Comparison of ENCODE assay signal across 8 mouse cellular contexts in genomic region chr11:68431699-68432360, GRCm38 (mm10). TPM values are rescaled to one million over a fixed set of nuclear protein-coding genes. Genes with fewer than 3 reads are reported as not detected.
A peak's percentile ranks its signal among the peaks of the same experiment; 100 is the strongest.
DNase-seq lines count a peak whose midpoint lies in the region; ATAC-seq lines count a peak whose summit lies in the region.

Gene Pik3r5, plus strand, starts transcription at chr11:68432121.

- peaks cover 31% of the 10 kb centered on the region for H3K27me3 ChIP-seq in erythroblast, embryonic 14.5 days (ENCODE audit: control insufficient read depth)
- peaks cover 19% of the 10 kb centered on the region; the same call in 1 of the 2 replicates for H3K27me3 ChIP-seq in heart, embryonic 14.5 days (ENCODE audit: control insufficient read depth, insufficient read depth, low read length)
- H3K27me3 ChIP-seq in liver, embryonic 15.5 days = peaks cover 25% of the 10 kb centered on the region
- H3K27me3 ChIP-seq in neural tube, embryonic 11.5 days (ENCODE audit: control insufficient read depth, insufficient read depth, low read length) = 0 out of 2 replicates have a peak, but pooled peaks cover 4% of the 10 kb centered on the region
- no peaks in the 10 kb centered on the region for H3K27me3 ChIP-seq in stomach, embryonic 16.5 days (ENCODE audit: control insufficient read depth, insufficient read depth, low read length)

- peak within 1 kb of the TSS; percentile 8 for H3K4me3 ChIP-seq in erythroblast, embryonic 14.5 days (replicated peaks)
- H3K4me3 ChIP-seq in heart, embryonic 14.5 days (ENCODE audit: control insufficient read depth in 1 of 2, insufficient read depth in 1 of 2, low read depth in 1 of 2, low read length in 2 of 2) = peak within 1 kb of the TSS; percentile 42 to 46
- peak within 1 kb of the TSS; percentile 51 for H3K4me3 ChIP-seq in liver, embryonic 15.5 days (replicated peaks)
- peak within 1 kb of the TSS; percentile 32 for H3K4me3 ChIP-seq in neural tube, embryonic 11.5 days (ENCODE audit: low read depth, low read length)
- peak within 1 kb of the TSS; percentile 56 for H3K4me3 ChIP-seq in stomach, embryonic 16.5 days (replicated peaks; ENCODE audit: low read length)

- 7% methylated on average over 34 of the region's 35 CpGs for WGBS in heart, embryonic 14.5 days
- 2% methylated on average over 35 of the region's 35 CpGs for WGBS in liver, embryonic 15.5 days (ENCODE audit: insufficient replicate concordance)
- 10% methylated on average over 35 of the region's 35 CpGs for whole genome bisulfite sequencing in neural tube, embryonic 11.5 days
- 4% methylated on average over 35 of the region's 35 CpGs for WGBS in stomach, embryonic 16.5 days

- ATAC-seq in heart, embryonic 14.5 days (ENCODE audit: insufficient number of reproducible peaks, insufficient read depth, low FRiP score, low read depth) = peak; percentile 75
- ATAC-seq in liver, embryonic 15.5 days (ENCODE audit: insufficient read depth) = peak; percentile 52
- ATAC-seq in neural tube, embryonic 11.5 days (ENCODE audit: insufficient read depth, low FRiP score, low TSS enrichment) = peak; percentile 83
- peak; percentile 92 for ATAC-seq in stomach, embryonic 16.5 days (ENCODE audit: insufficient read depth, low FRiP score)

- no peaks in the 10 kb centered on the region; the same call in 1 of the 2 replicates for H3K4me1 ChIP-seq in erythroblast, embryonic 14.5 days (ENCODE audit: control insufficient read depth)
- peaks cover 0 to 2% of the 10 kb centered on the region in 2 experiments; a peak in 1 of 4 replicates for H3K4me1 ChIP-seq in heart, embryonic 14.5 days (ENCODE audit: control insufficient read depth in 2 of 2, insufficient read depth in 2 of 2, low read length in 2 of 2)
- 0 out of 2 replicates have a peak, but pooled peaks cover 4% of the 10 kb centered on the region for H3K4me1 ChIP-seq in liver, embryonic 15.5 days (replicated peaks)
- H3K4me1 ChIP-seq in neural tube, embryonic 11.5 days (ENCODE audit: control insufficient read depth, insufficient read depth, low read length) = peaks cover 5% of the 10 kb centered on the region; the same call in 1 of the 2 replicates
- H3K4me1 ChIP-seq in stomach, embryonic 16.5 days (ENCODE audit: control insufficient read depth, insufficient read depth, low read length) = peaks cover 6% of the 10 kb centered on the region; the same call in 1 of the 2 replicates

- peak; percentile 69 for DNase-seq in 416B (ENCODE audit: low read depth)
- DNase-seq in adrenal gland, postnatal 14 days = peak; percentile 89
- DNase-seq in kidney, postnatal 10 days = peak; percentile 93
- peak; percentile 88 for DNase-seq in neural tube, embryonic 11.5 days (ENCODE audit: low spot score)

- H3K9ac ChIP-seq in heart, embryonic 14.5 days (ENCODE audit: low read length) = peak within 1 kb of the TSS; percentile 47; the same call in 1 of the 2 replicates
- no peak within 1 kb of the TSS for H3K9ac ChIP-seq in liver, embryonic 15.5 days
- peak within 1 kb of the TSS; percentile 30; the same call in 1 of the 2 replicates for H3K9ac ChIP-seq in neural tube, embryonic 11.5 days (ENCODE audit: low read length)
- H3K9ac ChIP-seq in stomach, embryonic 16.5 days (ENCODE audit: low read length) = peak within 1 kb of the TSS; percentile 71

- H3K4me2 ChIP-seq in heart, embryonic 14.5 days (ENCODE audit: low read length) = peak within 1 kb of the TSS; percentile 64
- H3K4me2 ChIP-seq in liver, embryonic 15.5 days = peak within 1 kb of the TSS; percentile 60
- peak within 1 kb of the TSS; percentile 54 for H3K4me2 ChIP-seq in neural tube, embryonic 11.5 days (ENCODE audit: low read depth)
- peak within 1 kb of the TSS; percentile 91 for H3K4me2 ChIP-seq in stomach, embryonic 16.5 days (ENCODE audit: low read depth, low read length)

- H3K9me3 ChIP-seq in erythroblast, embryonic 14.5 days (ENCODE audit: control insufficient read depth, low read length) = no peaks in the 10 kb centered on the region
- H3K9me3 ChIP-seq in heart, embryonic 14.5 days (ENCODE audit: control insufficient read depth, low read length) = no peaks in the 10 kb centered on the region
- no peaks in the 10 kb centered on the region for H3K9me3 ChIP-seq in liver, embryonic 15.5 days (replicated peaks)
- no peaks in the 10 kb centered on the region for H3K9me3 ChIP-seq in neural tube, embryonic 11.5 days (ENCODE audit: control insufficient read depth, low read length)
- H3K9me3 ChIP-seq in stomach, embryonic 16.5 days (replicated peaks; ENCODE audit: control insufficient read depth, low read length) = no peaks in the 10 kb centered on the region

- H3K27ac ChIP-seq in heart, embryonic 14.5 days (replicated peaks in 1 of 2; ENCODE audit: control insufficient read depth in 1 of 2, insufficient read depth in 1 of 2, low read depth in 2 of 2, low read length in 2 of 2) = no peak within 1 kb of the TSS
- H3K27ac ChIP-seq in liver, embryonic 15.5 days (replicated peaks) = peak within 1 kb of the TSS; percentile 42; the same call in 1 of the 2 replicates
- H3K27ac ChIP-seq in neural tube, embryonic 11.5 days (ENCODE audit: low read depth, low read length) = no peak within 1 kb of the TSS
- H3K27ac ChIP-seq in stomach, embryonic 16.5 days (ENCODE audit: low read length) = no peak within 1 kb of the TSS

- no peaks in the 10 kb centered on the region for H3K36me3 ChIP-seq in erythroblast, embryonic 14.5 days (ENCODE audit: control insufficient read depth)
- no peaks in the 10 kb centered on the region for H3K36me3 ChIP-seq in heart, embryonic 14.5 days (ENCODE audit: control insufficient read depth, insufficient read depth, low read length)
- no peaks in the 10 kb centered on the region for H3K36me3 ChIP-seq in liver, embryonic 15.5 days (replicated peaks)
- no peaks in the 10 kb centered on the region for H3K36me3 ChIP-seq in neural tube, embryonic 11.5 days (ENCODE audit: control insufficient read depth, insufficient read depth, low read length)
- H3K36me3 ChIP-seq in stomach, embryonic 16.5 days (ENCODE audit: control insufficient read depth, insufficient read depth, low read length) = no peaks in the 10 kb centered on the region

RNA-seq across cellular contexts. Expression of gene Pik3r5, which starts in this region (rescaled TPM):
- total RNA-seq in adrenal gland, postnatal 14 days (2021) = 0.67 and 4.2 TPM in 2 replicates
- polyA plus RNA-seq in erythroblast, embryonic 14.5 days (2012) = 0.04 TPM in 1 of 2 replicates, not detected in the other
- polyA plus RNA-seq in heart, embryonic 14.5 days (2014; fragmentation: Nextera tagmentation; extraction: Ambion mirVana) = 0.65 and 1.0 TPM in 2 replicates
- 0.78 and 0.83 TPM in 2 replicates for polyA plus RNA-seq in liver, embryonic 15.5 days (2015; fragmentation: Nextera tagmentation; extraction: Ambion mirVana)
- 1.2 and 2.1 TPM in 2 replicates for polyA plus RNA-seq in neural tube, embryonic 11.5 days (2014; fragmentation: Nextera tagmentation; extraction: Ambion mirVana)
- polyA plus RNA-seq in stomach, embryonic 16.5 days (2015; fragmentation: Nextera tagmentation; extraction: Ambion mirVana) = 0.65 and 0.79 TPM in 2 replicates

Comparison
In these comparisons a context has a peak if more than half of its experiments do, and no peak if none do; other contexts are left out.
1. Peak in ATAC-seq, H3K4me3 ChIP-seq, H3K27ac ChIP-seq and H3K4me2 ChIP-seq in liver, embryonic 15.5 days; RNA of the gene not detected or under 1 TPM.
2. Peak in ATAC-seq, H3K4me3 ChIP-seq, H3K9ac ChIP-seq and H3K4me2 ChIP-seq in stomach, embryonic 16.5 days; RNA of the gene not detected or under 1 TPM.